Mouse (Mus musculus): ENCODE results near the gene Yap1.

- TF ChIP-seq POLR2A (IDR thresholded peaks at IDR 0.05; ENCODE audit: extremely low read depth, insufficient read depth, low read length), result no peak
- TF ChIP-seq CTCF (IDR thresholded peaks at IDR 0.05; ENCODE audit: low read depth, low read length), result no peak
Observed at GRCm38 (mm10) chr9:7994275-7994674, 10.1 kb downstream of the Yap1 start.

Measured in liver, adult 2 months (tissue).